ENCODE assay signal across 23 mouse cellular contexts in genomic region chr14:102014976-102015603, GRCm38 (mm10).
DNase-seq lines count a peak whose midpoint lies in the region; ATAC-seq and TF ChIP-seq lines count a peak whose summit lies in the region.
"Had no signal": no experiment of that assay in that cellular context is flagged by ENCODE, and none has a peak within 500 bp of the region (broad histone marks: within the 10 kb centered on the region; RNA-seq: fewer than 3 reads in every experiment).

No protein-coding gene starts in this region.

- no peak overlapping the region for H3K4me2 ChIP-seq in embryonic facial prominence, embryonic 13.5 days
- no peak overlapping the region for H3K4me2 ChIP-seq in limb, embryonic 14.5 days (replicated peaks; ENCODE audit: low read depth, low read length, severe bottlenecking)
- no peak overlapping the region for H3K4me2 ChIP-seq in midbrain, embryonic 11.5 days
- H3K4me2 ChIP-seq: embryonic facial prominence, embryonic 12.5 days; heart, embryonic 15.5 days; midbrain, embryonic 15.5 days; neural tube, embryonic 15.5 days; stomach, embryonic 15.5 days had no signal

- H3K27ac ChIP-seq in embryonic facial prominence, embryonic 13.5 days = no peak overlapping the region
- H3K27ac ChIP-seq in limb, embryonic 14.5 days (replicated peaks; ENCODE audit: low read depth, low read length) = no peak overlapping the region
- no peak overlapping the region for H3K27ac ChIP-seq in midbrain, embryonic 11.5 days (ENCODE audit: low read depth, low read length)
- H3K27ac ChIP-seq: embryonic facial prominence, embryonic 12.5 days; gastrocnemius, adult 2 months; heart, embryonic 15.5 days; left cerebral cortex, adult 2 months; midbrain, embryonic 15.5 days; neural tube, embryonic 15.5 days; stomach, embryonic 15.5 days had no signal

- no peaks in the 10 kb centered on the region for H3K36me3 ChIP-seq in embryonic facial prominence, embryonic 13.5 days
- H3K36me3 ChIP-seq in limb, embryonic 14.5 days (ENCODE audit: control insufficient read depth, insufficient read depth, low read length) = no peaks in the 10 kb centered on the region
- no peaks in the 10 kb centered on the region for H3K36me3 ChIP-seq in midbrain, embryonic 11.5 days (ENCODE audit: control insufficient read depth, insufficient read depth, low read length)
- H3K36me3 ChIP-seq: embryonic facial prominence, embryonic 12.5 days; heart, embryonic 15.5 days; midbrain, embryonic 15.5 days; neural tube, embryonic 15.5 days; stomach, embryonic 15.5 days had no signal

- 66% methylated on average over 13 of the region's 13 CpGs for WGBS in embryonic facial prominence, embryonic 13.5 days
- 57% methylated on average over 13 of the region's 13 CpGs for WGBS in limb, embryonic 14.5 days
- 87% methylated on average over 13 of the region's 13 CpGs for WGBS in midbrain, embryonic 11.5 days

- no peak overlapping the region for H3K4me3 ChIP-seq in embryonic facial prominence, embryonic 13.5 days
- no peak overlapping the region for H3K4me3 ChIP-seq in limb, embryonic 14.5 days (replicated peaks; ENCODE audit: low read length)
- no peak overlapping the region for H3K4me3 ChIP-seq in midbrain, embryonic 11.5 days (ENCODE audit: low read depth, low read length)
- H3K4me3 ChIP-seq: embryonic facial prominence, embryonic 12.5 days; gastrocnemius, adult 2 months; heart, embryonic 15.5 days; left cerebral cortex, adult 2 months; megakaryocyte, embryonic 14.5 days; midbrain, embryonic 15.5 days; neural tube, embryonic 15.5 days; stomach, embryonic 15.5 days had no signal

- no peaks in the 10 kb centered on the region; the same call in 1 of the 2 replicates for H3K27me3 ChIP-seq in embryonic facial prominence, embryonic 13.5 days
- H3K27me3 ChIP-seq in limb, embryonic 14.5 days (ENCODE audit: control insufficient read depth, insufficient read depth, low read length) = no peaks in the 10 kb centered on the region
- H3K27me3 ChIP-seq in midbrain, embryonic 11.5 days (ENCODE audit: control insufficient read depth, insufficient read depth, low read length) = no peaks in the 10 kb centered on the region
- H3K27me3 ChIP-seq: embryonic facial prominence, embryonic 12.5 days; heart, embryonic 15.5 days; megakaryocyte, embryonic 14.5 days; midbrain, embryonic 15.5 days; neural tube, embryonic 15.5 days; stomach, embryonic 15.5 days had no signal

- H3K9ac ChIP-seq in embryonic facial prominence, embryonic 13.5 days = no peak overlapping the region
- no peak overlapping the region for H3K9ac ChIP-seq in limb, embryonic 14.5 days (ENCODE audit: low read depth, low read length, severe bottlenecking)
- no peak overlapping the region for H3K9ac ChIP-seq in midbrain, embryonic 11.5 days (ENCODE audit: low read length)
- H3K9ac ChIP-seq: embryonic facial prominence, embryonic 12.5 days; heart, embryonic 15.5 days; midbrain, embryonic 15.5 days; neural tube, embryonic 15.5 days; stomach, embryonic 15.5 days had no signal

- no peaks in the 10 kb centered on the region for H3K9me3 ChIP-seq in embryonic facial prominence, embryonic 13.5 days
- H3K9me3 ChIP-seq in limb, embryonic 14.5 days (ENCODE audit: control insufficient read depth, low read length) = no peaks in the 10 kb centered on the region
- no peaks in the 10 kb centered on the region for H3K9me3 ChIP-seq in midbrain, embryonic 11.5 days (ENCODE audit: control insufficient read depth, low read length)
- H3K9me3 ChIP-seq: embryonic facial prominence, embryonic 12.5 days; heart, embryonic 15.5 days; midbrain, embryonic 15.5 days; neural tube, embryonic 15.5 days; stomach, embryonic 15.5 days had no signal

- no peak for TF ChIP-seq POLR2A in limb, embryonic 14.5 days (IDR thresholded peaks at IDR 0.05; ENCODE audit: borderline replicate concordance, extremely low read depth, insufficient read depth, insufficient read length)

- DNase-seq in kidney, adult 11 months = peak; percentile 6
- no peak for DNase-seq in kidney, postnatal 10 days
- DNase-seq in fibroblast of lung, adult 2 months (ENCODE audit: low read depth) = peak; percentile 15
- peak; percentile 63 for DNase-seq in limb, embryonic 14.5 days (ENCODE audit: low spot score)
- DNase-seq in spleen, postnatal 4 days (ENCODE audit: low spot score in 2 of 2) = no peak
- no peak for DNase-seq in midbrain, embryonic 11.5 days (ENCODE audit: low spot score, missing footprints)
- DNase-seq: cerebellum, adult 18-20 months; cerebellum, postnatal 25 days; gastrocnemius, adult 2 months; layer of hippocampus, adult 9-11 months; left cerebral cortex, postnatal 4 days; lung, adult 18-20 months; right cerebral cortex, postnatal 14 days; thymus, adult 2 months had no signal

- H3K4me1 ChIP-seq in embryonic facial prominence, embryonic 13.5 days = 0 out of 2 replicates have a peak, but pooled peaks cover 8% of the 10 kb centered on the region
- H3K4me1 ChIP-seq in limb, embryonic 14.5 days (ENCODE audit: control insufficient read depth, insufficient read depth, low read length) = peaks cover 3% of the 10 kb centered on the region; the same call in 1 of the 2 replicates
- H3K4me1 ChIP-seq in midbrain, embryonic 11.5 days (ENCODE audit: control insufficient read depth, insufficient read depth, low read length) = no peaks in the 10 kb centered on the region
- H3K4me1 ChIP-seq: embryonic facial prominence, embryonic 12.5 days; heart, embryonic 15.5 days; megakaryocyte, embryonic 14.5 days; midbrain, embryonic 15.5 days; neural tube, embryonic 15.5 days had no signal

- ATAC-seq in embryonic facial prominence, embryonic 13.5 days (ENCODE audit: insufficient number of reproducible peaks, insufficient read depth, low FRiP score, low TSS enrichment, low read depth) = 0 out of 2 replicates have a peak, but pooled peaks have one; percentile 10
- peak; percentile 74 for ATAC-seq in limb, embryonic 14.5 days (ENCODE audit: low FRiP score, low read depth)
- no peak for ATAC-seq in midbrain, embryonic 11.5 days (ENCODE audit: low FRiP score)
- ATAC-seq: forebrain, embryonic 16.5 days; midbrain, embryonic 15.5 days had no signal

Comparison
In these comparisons a context has a peak if more than half of its experiments do, and no peak if none do; other contexts are left out.
1. DNase-seq: peak in kidney, adult 11 months (single experiment), fibroblast of lung, adult 2 months (single experiment) and limb, embryonic 14.5 days (single experiment); none in kidney, postnatal 10 days (single experiment), spleen, postnatal 4 days (0 of 2) and midbrain, embryonic 11.5 days (single experiment).